Mouse (Mus musculus) bone marrow, adult 2 months (tissue): ENCODE results near the gene Gcnt1.

Experiments
- CTCF ChIP-seq: fragments of 200-500 bp; IDR thresholded peaks from 2 replicates; pipeline ENCODE4 v1.5.1; 2011; ENCODE audit warnings: low read length, control low read depth; ENCODE audit not compliant: control insufficient read depth, insufficient read depth
- POLR2A ChIP-seq: fragments of 200-500 bp; IDR thresholded peaks from 2 replicates; pipeline ENCODE4 v1.6.1; 2011; ENCODE audit warnings: low read depth, mild to moderate bottlenecking, control low read depth, low read length, borderline replicate concordance; ENCODE audit not compliant: control insufficient read depth

DNA sequence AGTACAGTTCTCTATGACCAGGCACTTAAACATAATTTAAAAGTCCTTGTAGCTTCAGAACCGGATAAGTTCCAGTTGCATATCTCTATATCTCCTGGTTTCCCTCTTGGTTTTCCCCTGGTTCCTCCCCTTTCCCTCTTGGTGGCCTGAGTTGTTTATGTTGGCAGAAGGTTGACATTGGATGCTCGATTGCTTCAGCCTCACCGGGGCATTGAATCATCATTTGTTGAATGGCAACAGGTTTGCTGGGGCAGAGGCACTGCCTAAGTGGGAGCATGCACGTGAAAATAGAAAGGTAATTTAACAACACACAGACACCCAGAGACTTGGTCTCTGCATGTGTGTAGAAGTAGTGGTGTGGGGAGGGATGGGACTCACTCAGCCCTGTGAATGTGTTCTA lies 27.9 kb upstream of the Gcnt1 start:
- TF ChIP-seq CTCF (no peak), POLR2A (no peak)
